Mouse (Mus musculus): ENCODE data around the gene Hook2. TPM values are rescaled to one million over a fixed set of nuclear protein-coding genes. Genes with fewer than 3 reads are reported as not detected.

Gene Hook2
- polyA plus RNA-seq, 1 experiment from 2014 or later, result 28.8 TPM

DNA sequence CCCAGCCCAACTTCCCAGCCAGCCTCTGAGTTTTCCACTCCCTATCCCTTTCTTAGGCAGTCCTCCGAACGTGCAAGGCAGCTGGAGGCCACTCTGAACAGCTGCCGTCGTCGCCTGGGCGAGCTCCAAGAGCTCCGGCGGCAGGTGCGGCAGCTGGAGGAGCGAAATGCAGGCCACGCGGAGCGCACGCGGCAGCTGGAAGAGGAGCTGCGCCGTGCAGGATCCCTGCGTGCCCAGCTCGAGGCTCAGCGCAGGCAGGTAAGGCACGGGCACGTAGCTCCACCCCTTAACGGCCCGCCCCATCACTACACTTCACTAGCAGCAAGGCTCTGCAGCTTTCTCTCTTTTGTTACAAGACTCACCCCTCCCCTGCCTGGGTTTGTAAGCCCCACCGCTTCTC is 5.3 kb downstream of the Hook2 start:
- H3K27me3 ChIP-seq, result peaks cover 20% of the 10 kb centered on the region
- 0 out of 2 replicates have a peak overlapping the region, but pooled peaks have one; percentile 0 for H3K4me2 ChIP-seq
- H3K36me3 ChIP-seq, result peaks cover 4% of the 10 kb centered on the region; the same call in 1 of the 2 replicates
- no peak overlapping the region for H3K27ac ChIP-seq
- no peak overlapping the region for H3K4me3 ChIP-seq
- H3K4me1 ChIP-seq, result peaks cover 22% of the 10 kb centered on the region
- no peak overlapping the region for H3K9ac ChIP-seq
- no peak for ATAC-seq (ENCODE audit: insufficient number of reproducible peaks, low FRiP score, low TSS enrichment, low read depth)
- WGBS, result 32% methylated on average over 25 of the region's 25 CpGs
- H3K9me3 ChIP-seq, result no peaks in the 10 kb centered on the region

DNA sequence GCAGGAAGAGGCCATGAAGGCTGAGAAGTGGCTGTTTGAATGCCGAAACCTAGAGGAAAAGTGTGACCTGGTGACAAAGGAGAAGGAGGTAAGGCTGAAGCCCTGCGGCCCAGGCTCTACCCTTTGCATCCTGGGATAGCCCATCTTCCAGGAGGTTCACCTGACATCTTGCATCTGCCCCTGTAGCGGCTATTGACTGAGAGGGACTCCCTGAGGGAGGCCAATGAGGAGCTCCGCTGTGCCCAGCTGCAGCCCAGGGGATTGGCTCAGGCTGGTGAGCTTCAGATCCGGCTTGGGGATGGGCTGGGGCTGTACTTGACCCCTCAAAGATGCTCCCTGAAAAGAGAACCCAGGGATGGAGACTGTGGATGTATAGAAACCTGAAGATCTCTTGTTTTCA is 6.6 kb downstream of the Hook2 start:
- Histone ChIP-seq H3K9ac (no peak overlapping the region), H3K4me2 (no peak overlapping the region), H3K4me3 (no peak overlapping the region), H3K4me1 (peaks cover 16% of the 10 kb centered on the region), H3K27me3 (peaks cover 20% of the 10 kb centered on the region), H3K9me3 (no peaks in the 10 kb centered on the region), H3K36me3 (peaks cover 4% of the 10 kb centered on the region; the same call in 1 of the 2 replicates), H3K27ac (no peak overlapping the region)
- WGBS, result 81% methylated on average over 5 of the region's 5 CpGs
- no peak for ATAC-seq (ENCODE audit: insufficient number of reproducible peaks, low FRiP score, low TSS enrichment, low read depth)

DNA sequence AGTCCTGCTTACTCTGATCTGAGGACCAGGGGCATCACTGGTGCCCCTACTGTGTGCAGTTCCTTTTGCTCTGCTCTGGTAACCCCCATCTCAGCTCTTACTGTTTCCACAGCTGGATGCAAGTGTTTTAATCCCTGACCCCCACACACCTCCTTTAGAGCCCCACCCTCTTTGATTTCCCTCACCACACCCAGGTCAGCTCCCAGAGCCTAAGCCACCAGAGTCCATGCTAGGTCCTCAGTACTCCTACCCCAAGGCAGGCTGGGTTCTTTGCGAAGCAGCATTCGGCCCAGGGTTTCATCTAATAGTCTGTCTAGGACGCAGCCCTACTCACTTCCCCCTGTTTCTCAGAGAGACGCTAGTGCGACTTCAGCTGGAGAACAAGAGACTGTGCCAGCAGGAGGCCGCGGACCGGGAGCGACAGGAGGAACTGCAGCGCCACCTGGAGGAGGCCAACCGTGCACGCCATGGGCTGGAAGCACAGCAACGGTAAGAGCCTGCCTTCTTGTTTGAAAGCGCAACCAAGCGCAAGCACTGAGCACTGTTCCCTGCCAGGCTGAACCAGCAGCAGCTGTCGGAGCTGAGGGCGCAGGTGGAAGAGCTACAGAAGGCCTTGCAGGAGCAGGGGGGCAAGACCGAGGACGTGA is 7.4 kb downstream of the Hook2 start:
- no peak overlapping the region for H3K27ac ChIP-seq
- no peak overlapping the region for H3K4me3 ChIP-seq
- no peaks in the 10 kb centered on the region for H3K9me3 ChIP-seq
- H3K9ac ChIP-seq, result no peak overlapping the region
- WGBS, result 6% methylated on average over 19 of the region's 19 CpGs
- H3K36me3 ChIP-seq, result peaks cover 4% of the 10 kb centered on the region; the same call in 1 of the 2 replicates
- ATAC-seq (ENCODE audit: insufficient number of reproducible peaks, low FRiP score, low TSS enrichment, low read depth), result peak; percentile 31; the same call in 1 of the 2 replicates
- H3K4me2 ChIP-seq, result peak overlapping the region; percentile 17; the same call in 1 of the 2 replicates
- H3K4me1 ChIP-seq, result peaks cover 16% of the 10 kb centered on the region
- peaks cover 20% of the 10 kb centered on the region for H3K27me3 ChIP-seq

DNA sequence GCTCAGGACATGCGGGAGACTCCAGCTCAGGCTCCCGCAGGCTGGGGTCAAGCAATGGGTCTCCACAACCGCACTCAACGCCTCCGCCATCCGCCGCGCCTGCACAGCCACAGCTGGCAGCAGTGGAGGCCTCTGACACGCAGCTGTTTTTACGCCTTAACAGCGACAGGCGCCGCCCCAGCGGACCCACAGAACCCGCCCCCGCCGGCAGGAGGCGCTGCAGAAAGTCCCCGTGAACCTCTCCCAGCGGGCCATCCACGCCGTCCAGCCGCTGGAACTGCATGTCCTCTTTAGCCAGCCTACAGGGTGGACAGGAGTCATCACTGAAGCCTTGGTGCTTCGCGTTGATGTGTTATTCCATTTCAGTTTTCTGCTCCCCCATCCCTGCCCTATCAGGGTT is 17.3 kb downstream of the Hook2 start:
- Histone ChIP-seq H3K9me3 (no peaks in the 10 kb centered on the region), H3K9ac (no peak overlapping the region), H3K27ac (no peak overlapping the region), H3K4me2 (no peak overlapping the region), H3K4me3 (no peak overlapping the region), H3K4me1 (0 out of 2 replicates have a peak, but pooled peaks cover 4% of the 10 kb centered on the region), H3K27me3 (peaks cover 49% of the 10 kb centered on the region), H3K36me3 (no peaks in the 10 kb centered on the region)
- 12% methylated on average over 25 of the region's 25 CpGs for WGBS
- ATAC-seq (ENCODE audit: insufficient number of reproducible peaks, low FRiP score, low TSS enrichment, low read depth), result no peak

DNA sequence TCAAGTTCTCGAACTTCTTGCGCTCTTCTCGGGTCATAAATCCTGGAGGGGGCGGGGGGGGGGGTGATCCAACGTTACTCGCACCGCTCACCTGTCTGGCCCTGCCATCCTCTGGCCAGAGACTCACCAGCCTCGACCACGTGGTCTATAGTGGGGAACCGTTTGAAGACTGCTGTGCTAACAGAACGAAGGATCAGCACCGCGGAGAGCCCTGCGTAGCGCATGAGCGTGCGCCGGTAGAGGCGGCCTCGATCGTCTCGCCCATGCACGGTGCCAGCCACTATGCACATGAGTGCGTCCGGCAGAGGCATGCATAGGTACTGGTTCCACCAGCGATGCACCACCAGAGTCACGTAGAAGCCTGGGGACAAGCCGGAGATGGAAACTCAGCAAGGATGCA is 20.8 kb downstream of the Hook2 start:
- Histone ChIP-seq H3K27ac (no peak overlapping the region), H3K9ac (no peak overlapping the region), H3K36me3 (no peaks in the 10 kb centered on the region), H3K9me3 (no peaks in the 10 kb centered on the region), H3K4me1 (peaks cover 9% of the 10 kb centered on the region), H3K4me2 (no peak overlapping the region), H3K4me3 (no peak overlapping the region), H3K27me3 (peaks cover 70% of the 10 kb centered on the region)
- no peak for ATAC-seq (ENCODE audit: insufficient number of reproducible peaks, low FRiP score, low TSS enrichment, low read depth)
- WGBS, result 14% methylated on average over 28 of the region's 28 CpGs

DNA sequence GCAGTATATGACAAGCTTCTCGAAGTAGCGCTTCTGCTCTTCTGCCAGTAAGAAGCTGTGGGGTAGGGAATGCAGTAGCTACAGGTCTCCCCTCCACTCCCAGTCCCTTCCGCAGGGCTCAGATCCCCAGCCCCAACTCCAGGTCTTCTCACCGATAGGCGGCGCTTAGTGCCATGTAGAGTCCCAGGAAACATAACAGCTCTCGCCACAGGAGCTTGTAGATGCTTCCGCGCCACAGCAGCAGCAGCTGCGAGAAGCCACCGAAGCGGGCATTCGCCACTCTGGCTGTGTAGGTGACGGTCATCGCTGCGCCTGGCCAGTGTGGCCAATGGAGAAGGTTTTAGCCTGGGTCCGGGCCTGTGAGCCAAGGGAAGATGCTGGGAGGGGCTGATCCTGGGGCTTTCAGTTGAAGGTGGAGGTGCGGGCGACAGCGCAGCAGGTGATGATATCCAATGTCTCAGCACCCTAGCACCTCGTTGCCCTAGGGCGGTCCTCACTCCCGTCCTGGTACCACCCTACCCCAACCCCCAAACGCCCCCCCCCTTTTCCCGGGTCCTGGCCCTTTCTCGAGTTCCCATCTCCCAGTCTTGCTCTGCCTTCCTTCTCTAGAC is 22.9 kb downstream of the Hook2 start:
- Histone ChIP-seq H3K9ac (no peak overlapping the region), H3K27ac (no peak overlapping the region)
- peak; percentile 41; the same call in 1 of the 2 replicates for ATAC-seq (ENCODE audit: insufficient number of reproducible peaks, low FRiP score, low TSS enrichment, low read depth)

DNA sequence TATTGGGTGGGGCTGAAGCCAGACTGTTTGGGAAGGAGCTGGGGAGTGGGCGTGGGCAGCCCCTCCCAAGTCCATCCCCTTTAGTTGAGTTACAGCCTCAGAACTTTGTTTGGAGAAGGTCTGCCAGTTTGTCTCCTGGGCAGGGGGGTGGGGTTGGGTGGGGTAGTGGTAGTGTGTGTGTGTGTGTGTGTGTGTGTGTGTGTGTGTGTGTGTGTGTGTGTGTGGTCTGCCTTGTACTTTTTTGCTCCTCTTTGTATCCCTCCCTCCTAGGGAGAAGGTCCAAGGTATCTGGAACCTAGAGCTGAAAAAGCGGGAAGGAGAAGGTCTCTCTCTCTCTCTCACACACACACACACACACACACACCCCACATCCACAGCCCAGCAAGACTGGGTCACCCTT is 24.0 kb downstream of the Hook2 start, which contains the start of gene Best2:
TSS of gene Best2 (minus strand) at position 101 of the 400 bp plus-strand sequence.
- ATAC-seq (ENCODE audit: insufficient number of reproducible peaks, low FRiP score, low TSS enrichment, low read depth), result no peak
- Histone ChIP-seq H3K27ac (no peak within 1 kb of the TSS), H3K4me2 (peak within 1 kb of the TSS; percentile 54), H3K4me3 (peak within 1 kb of the TSS; percentile 30), H3K4me1 (peaks cover 5% of the 10 kb centered on the region), H3K36me3 (peaks cover 19% of the 10 kb centered on the region), H3K9ac (no peak within 1 kb of the TSS), H3K27me3 (peaks cover 43% of the 10 kb centered on the region), H3K9me3 (no peaks in the 10 kb centered on the region)
- WGBS, result 68% methylated on average over 2 of the region's 2 CpGs

More for the DNA sequence above, 22.9 kb downstream of the Hook2 start:
- Histone ChIP-seq H3K4me2 (peak overlapping the region; percentile 54), H3K36me3 (peaks cover 8% of the 10 kb centered on the region), H3K9me3 (no peaks in the 10 kb centered on the region), H3K4me3 (peak overlapping the region; percentile 30), H3K27me3 (peaks cover 54% of the 10 kb centered on the region), H3K4me1 (peaks cover 5% of the 10 kb centered on the region)
- WGBS, result 4% methylated on average over 26 of the region's 26 CpGs

DNA sequence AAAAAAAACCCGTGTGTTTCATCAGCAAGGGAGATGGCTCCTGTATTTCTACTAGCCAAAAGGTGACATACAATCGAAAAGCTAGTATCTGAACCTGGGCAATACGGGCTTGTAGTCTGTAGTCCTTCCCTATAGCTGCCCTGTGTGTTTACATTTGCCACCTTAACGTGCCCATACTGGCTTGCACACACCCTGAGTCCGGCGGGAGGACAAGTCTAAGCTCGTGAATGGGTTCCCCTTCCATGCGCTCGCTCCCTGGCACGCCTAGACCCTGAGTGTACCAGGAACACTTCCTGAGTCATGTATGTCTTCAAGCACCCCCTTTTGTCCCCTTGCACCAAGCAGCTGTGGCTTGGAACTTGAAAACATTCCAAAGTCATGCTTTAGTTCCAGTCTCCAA is 26.3 kb downstream of the Hook2 start:
- Histone ChIP-seq H3K27me3 (peaks cover 27% of the 10 kb centered on the region), H3K36me3 (peaks cover 40% of the 10 kb centered on the region), H3K9ac (no peak overlapping the region), H3K4me1 (peaks cover 5% of the 10 kb centered on the region), H3K4me3 (no peak overlapping the region), H3K9me3 (no peaks in the 10 kb centered on the region), H3K4me2 (no peak overlapping the region), H3K27ac (no peak overlapping the region)
- no peak for ATAC-seq (ENCODE audit: insufficient number of reproducible peaks, low FRiP score, low TSS enrichment, low read depth)
- WGBS, result 67% methylated on average over 10 of the region's 10 CpGs

DNA sequence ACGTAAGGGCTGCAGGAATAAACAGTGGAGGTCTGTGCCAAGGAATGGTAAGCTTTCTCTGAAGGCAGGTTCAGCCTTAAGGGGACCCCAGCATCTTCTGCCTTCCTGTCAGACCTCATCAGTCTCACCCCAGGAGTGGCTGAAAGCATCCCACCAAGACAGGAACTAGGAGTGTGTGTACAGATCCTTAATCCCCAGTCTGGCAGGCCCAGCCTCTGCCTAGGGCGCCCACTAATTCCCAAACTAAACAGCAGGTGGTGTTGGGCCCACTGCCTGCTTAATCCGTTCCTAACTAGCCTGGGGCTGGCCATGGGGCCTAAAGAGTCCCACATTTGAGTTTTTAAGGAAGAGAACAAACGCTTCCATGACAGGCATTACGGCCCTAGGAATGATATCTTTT is 26.8 kb downstream of the Hook2 start:
- Histone ChIP-seq H3K27ac (no peak overlapping the region), H3K4me3 (no peak overlapping the region), H3K27me3 (peaks cover 25% of the 10 kb centered on the region), H3K36me3 (peaks cover 45% of the 10 kb centered on the region), H3K4me1 (peaks cover 5% of the 10 kb centered on the region), H3K4me2 (no peak overlapping the region), H3K9ac (no peak overlapping the region), H3K9me3 (no peaks in the 10 kb centered on the region)
- no peak for ATAC-seq (ENCODE audit: insufficient number of reproducible peaks, low FRiP score, low TSS enrichment, low read depth)
- 38% methylated on average over 5 of the region's 5 CpGs for WGBS

DNA sequence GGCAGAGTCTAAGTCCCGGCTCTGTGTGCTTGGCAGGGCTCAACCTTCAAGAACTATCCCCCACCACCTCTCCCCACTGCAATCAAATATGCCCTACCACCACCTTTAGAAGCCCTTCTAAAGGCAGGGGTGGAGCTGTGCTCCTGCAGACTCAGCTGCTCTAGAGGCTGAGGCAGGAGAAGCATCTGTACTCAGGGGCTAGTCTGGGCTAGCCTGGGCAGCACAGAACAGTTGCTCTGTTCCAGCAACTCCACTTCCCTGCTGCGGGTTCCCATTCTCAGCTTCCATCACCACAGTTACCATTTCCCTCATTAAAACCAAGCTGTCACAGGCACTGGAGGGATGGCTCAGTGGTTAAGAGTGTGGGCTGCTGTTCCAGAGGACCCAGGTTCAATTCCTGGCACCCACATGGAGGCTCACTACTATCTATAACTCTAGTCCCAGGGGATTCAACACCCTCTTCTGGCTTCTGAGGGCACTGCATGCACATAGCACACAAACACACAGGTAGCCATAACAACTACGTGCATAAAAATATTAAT is 31.2 kb downstream of the Hook2 start:
- Histone ChIP-seq H3K4me1 (peaks cover 22% of the 10 kb centered on the region), H3K27ac (no peak overlapping the region), H3K4me2 (no peak overlapping the region), H3K9ac (no peak overlapping the region), H3K27me3 (no peaks in the 10 kb centered on the region), H3K4me3 (no peak overlapping the region), H3K9me3 (no peaks in the 10 kb centered on the region), H3K36me3 (peaks cover 64% of the 10 kb centered on the region)
- 93% methylated on average over 3 of the region's 3 CpGs for WGBS
- ATAC-seq (ENCODE audit: insufficient number of reproducible peaks, low FRiP score, low TSS enrichment, low read depth), result no peak

DNA sequence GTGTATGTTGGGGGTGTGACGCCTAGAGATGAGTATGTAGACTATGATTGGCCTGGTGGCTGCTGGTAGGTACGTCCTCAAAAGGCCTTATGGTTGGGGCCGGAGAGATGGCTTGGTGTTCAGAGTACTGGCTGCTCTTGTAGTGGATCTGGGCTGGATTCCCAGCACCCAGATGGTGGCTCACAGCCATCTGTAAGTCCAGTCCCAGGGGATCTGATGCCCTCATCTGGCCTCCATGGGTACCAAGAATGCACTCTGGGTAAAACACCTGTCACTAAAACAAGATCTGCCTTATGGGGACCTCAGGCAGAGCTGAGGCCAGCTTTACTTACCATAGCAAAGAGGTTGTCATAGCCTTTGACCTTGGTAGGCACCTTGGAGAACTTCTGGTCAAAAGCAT is 33.4 kb downstream of the Hook2 start:
- 89% methylated on average over 3 of the region's 3 CpGs for WGBS

More for the DNA sequence above, 33.4 kb downstream of the Hook2 start:
- Histone ChIP-seq H3K4me3 (peak overlapping the region; percentile 84), H3K36me3 (peaks cover 51% of the 10 kb centered on the region), H3K9me3 (no peaks in the 10 kb centered on the region), H3K27ac (no peak overlapping the region), H3K4me1 (peaks cover 32% of the 10 kb centered on the region), H3K27me3 (no peaks in the 10 kb centered on the region), H3K9ac (no peak overlapping the region), H3K4me2 (peak overlapping the region; percentile 88)
- ATAC-seq (ENCODE audit: insufficient number of reproducible peaks, low FRiP score, low TSS enrichment, low read depth), result no peak
